Mouse (Mus musculus): Measurements from ENCODE around the gene Rgs1.

The Rgs1 gene

GRCm38 (mm10) chr1:144248923-144249322, at the start of gene Rgs1:
Rgs1 (minus strand) TSS chr1:144249242.
- DNase-seq (ENCODE audit: low read depth, low spot score), result peak; percentile 92

- DNase-seq (ENCODE audit: low read depth, low spot score), result peak; percentile 37
Measured at GRCm38 (mm10) chr1:144283020-144284014, 34.3 kb upstream of the Rgs1 start.

GRCm38 (mm10) chr1:144280056-144280455, 31.0 kb upstream of the Rgs1 start:
- no peak for DNase-seq (ENCODE audit: low read depth, low spot score)

GRCm38 (mm10) chr1:144272991-144273390, 23.9 kb upstream of the Rgs1 start:
- DNase-seq (ENCODE audit: low read depth, low spot score), result peak; percentile 66

- DNase-seq (ENCODE audit: low read depth, low spot score), result no peak
Measured at GRCm38 (mm10) chr1:144269112-144269511, 20.1 kb upstream of the Rgs1 start.

- no peak for DNase-seq (ENCODE audit: low read depth, low spot score)
Measured at GRCm38 (mm10) chr1:144267471-144268470, 18.7 kb upstream of the Rgs1 start.

GRCm38 (mm10) chr1:144264000-144264399, 15.0 kb upstream of the Rgs1 start:
- DNase-seq (ENCODE audit: low read depth, low spot score), result no peak

- no peak for DNase-seq (ENCODE audit: low read depth, low spot score)
Measured at GRCm38 (mm10) chr1:144262008-144262407, 13.0 kb upstream of the Rgs1 start.

- no peak for DNase-seq (ENCODE audit: low read depth, low spot score)
Measured at GRCm38 (mm10) chr1:144258779-144259178, 9.7 kb upstream of the Rgs1 start.

GRCm38 (mm10) chr1:144256556-144257331, 7.7 kb upstream of the Rgs1 start:
- DNase-seq (ENCODE audit: low read depth, low spot score), result peak; percentile 39

GRCm38 (mm10) chr1:144248206-144248605, 836 bp downstream of the Rgs1 start:
- DNase-seq (ENCODE audit: low read depth, low spot score), result no peak

GRCm38 (mm10) chr1:144247382-144247781, 1.7 kb downstream of the Rgs1 start:
- DNase-seq (ENCODE audit: low read depth, low spot score), result peak; percentile 43

- DNase-seq (ENCODE audit: low read depth, low spot score), result peak; percentile 63
Measured at GRCm38 (mm10) chr1:144243511-144243910, 5.5 kb downstream of the Rgs1 start.

- DNase-seq (ENCODE audit: low read depth, low spot score), result no peak
Measured at GRCm38 (mm10) chr1:144239195-144239594, 9.8 kb downstream of the Rgs1 start.

- peak; percentile 25 for DNase-seq (ENCODE audit: low read depth, low spot score)
Measured at GRCm38 (mm10) chr1:144215230-144215629, 33.8 kb downstream of the Rgs1 start.

GRCm38 (mm10) chr1:144210912-144211311, 38.1 kb downstream of the Rgs1 start:
- DNase-seq (ENCODE audit: low read depth, low spot score), result no peak

GRCm38 (mm10) chr1:144206281-144207061, 42.6 kb downstream of the Rgs1 start:
- no peak for DNase-seq (ENCODE audit: low read depth, low spot score)

GRCm38 (mm10) chr1:144204766-144205165, 44.3 kb downstream of the Rgs1 start:
- no peak for DNase-seq (ENCODE audit: low read depth, low spot score)

- peak; percentile 42 for DNase-seq (ENCODE audit: low read depth, low spot score)
Measured at GRCm38 (mm10) chr1:144202939-144203338, 46.1 kb downstream of the Rgs1 start.

GRCm38 (mm10) chr1:144200496-144200895, 48.5 kb downstream of the Rgs1 start:
- peak; percentile 27 for DNase-seq (ENCODE audit: low read depth, low spot score)
